Mouse (Mus musculus) thymus, adult 2 months (tissue): ENCODE measurements around the gene Lrrc75b.

Experiments
- CTCF ChIP-seq: fragments of 200-500 bp; IDR thresholded peaks from 2 replicates; pipeline ENCODE4 v1.5.1; 2012; ENCODE audit warnings: mild to moderate bottlenecking, control low read depth, low read length, moderate library complexity, borderline replicate concordance; ENCODE audit not compliant: control insufficient read depth, poor library complexity, insufficient read depth; ENCODE audit errors: extremely low read depth
- POLR2A ChIP-seq: fragments of 200-500 bp; IDR thresholded peaks from 2 replicates; pipeline ENCODE4 v1.6.1; 2012; ENCODE audit warnings: mild to moderate bottlenecking, low read length, control low read depth, moderate library complexity; ENCODE audit not compliant: control insufficient read depth, poor library complexity, insufficient read depth; ENCODE audit errors: extremely low read depth

GRCm38 (mm10) chr10:75552106-75552505 is 8.0 kb downstream of the Lrrc75b start:
- TF ChIP-seq CTCF: no peak
- no peak for TF ChIP-seq POLR2A
